Mouse (Mus musculus): ENCODE measurements around the gene Asb14. TPM values are rescaled to one million over a fixed set of nuclear protein-coding genes. Genes with fewer than 3 reads are reported as not detected.
A peak's percentile ranks its signal among the peaks of the same experiment; 100 is the strongest.
"Not testable (repeated sequence)": the region's sequence is repeated elsewhere in the genome, so short reads cannot be mapped to it uniquely, and the experiment has no call there.

Asb14 gene
- polyA plus RNA-seq, 1 experiment from 2014 or later: not detected

DNA sequence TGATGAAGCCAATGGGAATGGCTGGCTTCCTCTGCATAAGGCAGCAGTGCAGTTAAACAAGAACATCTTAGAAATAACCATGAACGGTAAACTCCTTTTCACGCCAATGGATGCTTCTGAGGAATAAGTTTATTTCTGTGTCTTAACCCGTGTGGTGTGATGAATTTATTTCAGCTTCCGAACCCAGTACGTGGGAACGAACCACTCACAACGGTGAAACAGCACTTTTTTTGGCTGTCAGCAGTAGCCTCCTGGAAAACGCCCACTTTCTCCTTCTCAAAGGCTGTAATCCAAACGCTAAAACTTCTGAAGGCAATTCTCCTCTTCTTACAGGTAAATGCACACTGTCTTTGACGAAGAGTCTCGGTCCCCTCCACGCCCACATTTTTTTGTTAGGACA lies 6.5 kb downstream of the Asb14 start:
- Histone ChIP-seq H3K4me1 (no peaks in the 10 kb centered on the region), H3K4me3 (no peak overlapping the region), H3K9me3 (replicated peaks) (no peaks in the 10 kb centered on the region), H3K4me2 (no peak overlapping the region), H3K36me3 (ENCODE audit: poor library complexity, severe bottlenecking) (no peaks in the 10 kb centered on the region), H3K27me3 (no peaks in the 10 kb centered on the region), H3K9ac (no peak overlapping the region), H3K27ac (no peak overlapping the region)
- ATAC-seq: no peak
- WGBS: 90% methylated on average over 12 of the region's 12 CpGs

DNA sequence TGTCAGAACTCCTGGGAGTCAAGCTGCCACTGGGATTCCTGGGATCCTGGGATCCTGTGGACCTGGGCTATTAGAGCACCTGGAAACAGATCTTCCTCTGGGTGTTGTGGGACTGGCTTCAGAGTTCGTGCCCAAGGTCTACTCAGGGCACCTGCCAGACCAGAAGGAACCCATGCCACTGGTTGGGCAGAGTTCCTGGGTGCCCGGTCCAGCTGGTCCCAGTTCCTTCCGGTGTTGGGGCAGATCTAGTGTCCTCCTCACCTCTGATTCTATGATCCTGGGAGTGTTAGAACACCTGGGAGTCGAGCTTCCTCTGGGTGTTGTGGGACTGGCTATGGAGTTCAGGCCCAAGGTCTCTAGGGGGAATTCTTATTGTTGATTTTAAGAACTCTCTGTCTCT lies 13.0 kb downstream of the Asb14 start:
- no peak for ATAC-seq
- Histone ChIP-seq H3K9me3 (replicated peaks) (no peaks in the 10 kb centered on the region), H3K36me3 (ENCODE audit: poor library complexity, severe bottlenecking) (no peaks in the 10 kb centered on the region), H3K9ac (no peak overlapping the region), H3K27ac (no peak overlapping the region), H3K4me2 (no peak overlapping the region), H3K4me3 (no peak overlapping the region), H3K27me3 (no peaks in the 10 kb centered on the region), H3K4me1 (no peaks in the 10 kb centered on the region)
- 83% methylated on average over 4 of the region's 4 CpGs for WGBS

DNA sequence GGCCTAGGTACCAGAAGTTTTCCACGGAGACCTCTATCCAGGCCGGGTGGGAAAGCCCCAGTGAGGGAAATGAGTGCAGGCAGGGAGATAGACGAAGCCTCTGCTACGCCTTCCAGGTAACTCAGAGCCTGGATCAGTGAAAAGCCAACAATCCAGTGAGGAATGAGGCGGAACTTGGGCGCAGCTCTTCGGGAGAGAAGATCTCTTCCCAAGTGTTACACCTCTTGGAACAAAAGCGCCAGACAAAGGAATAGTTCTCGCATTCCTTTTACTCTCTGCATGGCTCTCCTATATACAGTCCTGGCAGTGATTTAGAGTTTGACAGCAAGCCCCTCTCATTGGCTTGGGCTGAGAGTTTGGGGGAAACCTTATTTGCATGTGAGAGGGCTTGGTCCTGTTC lies 16.1 kb downstream of the Asb14 start:
- H3K4me3 ChIP-seq; H3K4me2 ChIP-seq; H3K4me1 ChIP-seq; H3K9me3 ChIP-seq (replicated peaks); H3K9ac ChIP-seq; H3K27ac ChIP-seq; H3K27me3 ChIP-seq; ATAC-seq; H3K36me3 ChIP-seq (ENCODE audit: poor library complexity, severe bottlenecking): not testable (repeated sequence)
- WGBS: 42% methylated on average over 9 of the region's 9 CpGs

DNA sequence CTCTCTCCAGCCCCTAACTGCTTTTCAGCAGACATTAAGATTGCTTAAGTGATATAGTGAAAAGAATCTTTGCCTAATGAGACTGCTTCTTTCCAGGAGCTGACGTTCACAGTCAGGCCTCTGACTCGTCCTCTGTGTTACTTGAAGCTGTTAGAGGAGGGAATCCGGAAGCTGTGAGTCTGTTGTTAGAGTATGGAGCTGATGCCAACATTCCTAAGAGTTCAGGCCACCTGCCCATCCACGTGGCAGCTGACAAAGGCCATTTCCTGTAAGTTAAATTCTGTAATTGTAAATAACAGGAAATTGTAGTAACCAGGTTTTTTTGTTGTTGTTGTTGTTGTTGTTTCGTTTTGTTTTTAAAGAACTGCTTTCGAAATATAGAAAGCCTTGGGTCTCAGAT lies 16.8 kb downstream of the Asb14 start:
- no peak overlapping the region for H3K27ac ChIP-seq
- H3K9me3 ChIP-seq (replicated peaks): no peaks in the 10 kb centered on the region
- no peak overlapping the region for H3K4me2 ChIP-seq
- no peaks in the 10 kb centered on the region for H3K36me3 ChIP-seq (ENCODE audit: poor library complexity, severe bottlenecking)
- no peak overlapping the region for H3K9ac ChIP-seq
- no peak overlapping the region for H3K4me3 ChIP-seq
- WGBS: 68% methylated on average over 6 of the region's 6 CpGs
- no peaks in the 10 kb centered on the region for H3K27me3 ChIP-seq
- no peak for ATAC-seq
- peaks cover 6% of the 10 kb centered on the region; the same call in 1 of the 2 replicates for H3K4me1 ChIP-seq

DNA sequence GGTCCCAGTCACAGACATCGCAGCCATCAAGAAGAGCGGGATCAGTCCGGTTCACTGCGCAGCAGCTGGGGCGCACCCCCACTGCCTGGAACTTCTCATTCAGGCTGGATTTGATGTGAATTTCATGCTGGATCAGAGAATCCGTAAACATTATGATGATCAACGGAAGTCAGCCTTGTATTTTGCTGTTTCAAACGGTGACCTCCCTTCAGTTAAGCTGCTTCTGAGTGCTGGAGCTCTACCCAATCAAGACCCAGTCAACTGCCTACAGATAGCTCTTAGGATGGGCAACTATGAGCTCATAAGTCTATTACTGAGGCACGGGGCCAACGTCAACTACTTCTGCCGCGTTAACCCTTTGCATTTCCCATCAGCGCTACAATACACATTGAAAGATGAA lies 17.5 kb downstream of the Asb14 start:
- Histone ChIP-seq H3K4me3 (no peak overlapping the region), H3K4me1 (peaks cover 6% of the 10 kb centered on the region; the same call in 1 of the 2 replicates), H3K4me2 (no peak overlapping the region), H3K27me3 (no peaks in the 10 kb centered on the region), H3K36me3 (ENCODE audit: poor library complexity, severe bottlenecking) (no peaks in the 10 kb centered on the region), H3K9ac (no peak overlapping the region), H3K27ac (no peak overlapping the region), H3K9me3 (replicated peaks) (no peaks in the 10 kb centered on the region)
- no peak for ATAC-seq
- 93% methylated on average over 13 of the region's 13 CpGs for WGBS

DNA sequence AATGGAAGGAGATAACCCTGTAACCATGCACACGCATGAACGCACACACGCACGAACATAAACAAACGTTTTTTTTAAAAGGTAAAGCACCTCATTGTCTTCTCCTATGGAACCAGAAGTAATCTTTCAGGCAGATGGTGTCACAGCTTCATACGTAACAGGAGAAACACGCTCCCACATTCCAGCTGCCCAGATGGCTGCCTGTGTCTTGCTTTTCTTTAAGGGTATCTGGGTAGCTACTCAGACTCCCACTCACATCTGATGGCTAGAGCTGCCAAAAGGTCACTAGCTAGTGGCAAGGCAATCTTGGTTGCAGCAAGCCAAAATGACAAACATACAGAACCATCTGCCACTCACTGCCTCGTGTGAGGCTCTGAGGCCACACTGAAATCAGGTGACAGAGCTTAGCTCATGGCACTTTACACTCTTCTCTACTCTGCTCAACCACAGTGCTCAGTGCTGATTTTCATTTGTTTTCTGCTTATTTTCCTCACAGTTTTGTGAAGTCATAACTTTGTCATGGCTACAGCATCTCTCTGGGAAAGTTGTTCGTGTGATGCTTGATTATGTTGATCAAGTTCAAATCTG lies 19.4 kb downstream of the Asb14 start:
- Histone ChIP-seq H3K36me3 (ENCODE audit: poor library complexity, severe bottlenecking) (peaks cover 5% of the 10 kb centered on the region; the same call in 1 of the 2 replicates), H3K4me1 (peaks cover 6% of the 10 kb centered on the region; the same call in 1 of the 2 replicates), H3K27ac (no peak overlapping the region; the same call in 1 of the 2 replicates), H3K4me2 (no peak overlapping the region), H3K27me3 (no peaks in the 10 kb centered on the region), H3K4me3 (no peak overlapping the region), H3K9ac (no peak overlapping the region), H3K9me3 (replicated peaks) (no peaks in the 10 kb centered on the region)
- ATAC-seq: peak; percentile 36; the same call in 1 of the 2 replicates
- 57% methylated on average over 9 of the region's 9 CpGs for WGBS

DNA sequence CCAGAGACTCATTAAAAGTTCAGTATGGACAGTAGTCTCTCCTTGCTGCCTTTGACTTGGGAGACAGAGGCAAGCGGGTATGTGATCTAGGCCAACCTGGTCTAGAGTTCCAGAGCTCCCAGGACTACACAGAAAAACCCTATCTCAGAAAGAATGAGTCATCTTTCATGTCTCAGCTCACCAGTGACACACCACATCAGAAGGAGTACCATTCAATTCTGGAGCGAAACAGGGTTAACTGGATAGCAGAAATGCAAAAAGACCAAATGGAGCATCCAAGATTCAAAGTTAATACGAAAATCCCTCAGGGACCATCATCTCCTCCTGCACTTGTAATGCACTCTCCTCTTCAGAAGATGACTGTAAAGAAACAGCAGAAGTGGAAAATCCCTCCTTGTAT lies 25.0 kb downstream of the Asb14 start:
- H3K27me3 ChIP-seq: no peaks in the 10 kb centered on the region
- no peak for ATAC-seq
- no peak overlapping the region for H3K9ac ChIP-seq
- H3K4me2 ChIP-seq: no peak overlapping the region
- H3K27ac ChIP-seq: no peak overlapping the region
- no peak overlapping the region for H3K4me3 ChIP-seq
- no peaks in the 10 kb centered on the region for H3K9me3 ChIP-seq (replicated peaks)
- H3K36me3 ChIP-seq (ENCODE audit: poor library complexity, severe bottlenecking): peaks cover 37% of the 10 kb centered on the region
- WGBS: 92% methylated on average over 3 of the region's 3 CpGs
- no peaks in the 10 kb centered on the region for H3K4me1 ChIP-seq

DNA sequence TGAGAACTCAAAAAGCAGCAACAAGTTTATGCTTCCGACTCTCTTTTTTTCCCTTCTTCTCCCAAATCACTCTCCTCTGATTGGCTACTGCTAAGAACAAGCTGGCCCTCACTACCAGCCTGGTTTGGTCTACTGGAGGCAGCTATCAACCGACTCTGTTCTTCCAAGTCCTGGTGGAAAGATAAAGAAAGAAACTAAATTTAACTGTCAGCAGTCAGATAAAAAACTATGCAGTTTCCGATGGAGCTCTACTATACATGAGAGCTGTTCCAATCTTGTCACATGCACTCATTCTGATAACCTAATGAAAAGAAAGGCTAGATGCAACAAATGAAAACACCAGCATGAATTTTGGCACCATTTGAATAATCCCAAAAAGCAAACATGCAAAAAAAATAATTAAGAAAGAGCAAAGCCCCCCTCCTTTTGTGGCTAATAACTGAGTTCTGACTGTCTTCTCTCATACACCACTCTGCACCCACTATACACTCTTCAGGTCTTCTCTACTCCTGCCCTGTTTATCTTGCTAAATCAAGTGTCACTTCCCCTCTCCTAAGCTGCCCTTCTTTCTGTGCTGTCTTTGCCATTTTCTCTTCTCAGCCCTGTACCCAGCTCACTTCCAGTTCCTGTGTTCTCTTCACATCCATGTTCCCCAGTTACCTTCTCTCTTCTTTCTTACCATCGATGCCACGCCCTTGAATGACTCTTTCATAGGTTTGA lies 29.5 kb downstream of the Asb14 start:
- no peaks in the 10 kb centered on the region for H3K9me3 ChIP-seq (replicated peaks)
- WGBS: 94% methylated on average over 5 of the region's 5 CpGs
- no peak for ATAC-seq
- H3K4me2 ChIP-seq: no peak overlapping the region
- no peaks in the 10 kb centered on the region for H3K27me3 ChIP-seq
- no peak overlapping the region for H3K4me3 ChIP-seq
- peaks cover 64% of the 10 kb centered on the region for H3K36me3 ChIP-seq (ENCODE audit: poor library complexity, severe bottlenecking)
- H3K4me1 ChIP-seq: no peaks in the 10 kb centered on the region
- no peak overlapping the region for H3K27ac ChIP-seq
- no peak overlapping the region for H3K9ac ChIP-seq

DNA sequence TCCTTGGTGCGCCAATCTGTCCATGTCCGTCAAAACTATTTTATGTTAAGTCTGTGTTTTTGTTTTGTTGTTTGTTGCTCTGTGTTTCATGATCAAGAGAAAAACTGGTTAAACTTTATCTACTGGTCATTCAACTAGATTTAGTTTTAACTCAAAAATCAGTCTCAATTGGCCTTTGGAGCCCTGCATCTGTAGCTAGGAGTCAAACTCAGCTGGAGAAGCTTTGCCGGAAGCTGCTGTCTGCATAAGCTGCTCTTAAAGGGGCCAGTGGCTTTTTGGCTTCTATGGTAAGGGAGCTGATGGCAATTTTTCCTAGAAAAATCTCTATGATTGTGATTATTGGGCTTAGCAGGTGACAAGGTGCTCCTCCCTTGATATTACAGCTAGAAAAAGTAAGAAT lies 40.5 kb downstream of the Asb14 start:
- Histone ChIP-seq H3K27me3 (no peaks in the 10 kb centered on the region), H3K9ac (no peak overlapping the region), H3K4me3 (no peak overlapping the region), H3K9me3 (replicated peaks) (no peaks in the 10 kb centered on the region), H3K36me3 (ENCODE audit: poor library complexity, severe bottlenecking) (peaks cover 30% of the 10 kb centered on the region), H3K4me2 (no peak overlapping the region), H3K4me1 (no peaks in the 10 kb centered on the region), H3K27ac (no peak overlapping the region)
- ATAC-seq: no peak
- 86% methylated on average over 3 of the region's 3 CpGs for WGBS

DNA sequence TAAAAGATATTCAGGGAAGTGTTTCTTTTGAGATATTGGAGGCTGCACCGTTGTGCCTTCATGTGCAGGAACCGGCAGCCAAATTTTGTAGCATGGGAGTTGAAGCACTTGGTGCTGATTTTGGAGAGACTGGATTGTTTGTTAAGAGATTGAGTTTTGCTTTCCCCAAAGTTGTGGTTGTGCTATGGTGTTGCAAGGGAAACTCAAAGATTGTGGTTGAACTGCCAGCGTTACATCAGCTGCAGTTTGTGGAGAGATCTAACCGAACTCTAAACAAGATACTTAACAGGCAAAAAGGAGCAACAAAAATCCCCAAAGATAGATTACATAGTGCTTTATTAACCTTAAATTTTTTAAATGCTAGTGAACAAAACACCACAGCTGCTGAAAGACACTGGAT lies 41.2 kb downstream of the Asb14 start:
- no peak for ATAC-seq
- 93% methylated on average over 4 of the region's 4 CpGs for WGBS
- Histone ChIP-seq H3K4me1 (no peaks in the 10 kb centered on the region), H3K36me3 (ENCODE audit: poor library complexity, severe bottlenecking) (peaks cover 35% of the 10 kb centered on the region), H3K4me2 (no peak overlapping the region), H3K27ac (no peak overlapping the region), H3K27me3 (no peaks in the 10 kb centered on the region), H3K9me3 (replicated peaks) (no peaks in the 10 kb centered on the region), H3K4me3 (no peak overlapping the region), H3K9ac (no peak overlapping the region)

DNA sequence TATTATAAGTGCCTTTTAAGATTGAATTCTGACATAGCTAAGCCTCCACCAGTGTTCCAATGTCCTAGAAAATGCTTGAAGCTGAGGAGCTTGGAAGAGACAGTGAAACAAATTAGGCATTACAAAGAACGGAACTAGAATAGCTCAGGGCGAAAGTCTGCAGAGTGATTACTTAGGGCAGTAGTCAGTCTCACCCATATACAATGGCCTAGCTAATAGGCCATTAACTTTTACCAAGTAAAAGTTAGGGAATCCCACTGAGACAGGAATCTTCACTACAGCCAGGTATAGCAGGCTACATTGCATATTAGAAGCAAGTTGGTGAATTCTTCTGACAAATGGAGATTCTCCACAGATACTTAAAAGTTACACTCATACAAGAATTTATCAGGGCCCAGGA lies 61.8 kb downstream of the Asb14 start:
- not testable (repeated sequence) for H3K9me3 ChIP-seq (replicated peaks); H3K4me3 ChIP-seq; H3K4me1 ChIP-seq; ATAC-seq; H3K9ac ChIP-seq; H3K27ac ChIP-seq; H3K4me2 ChIP-seq; H3K27me3 ChIP-seq
- WGBS: 73% methylated on average over 2 of the region's 2 CpGs
- H3K36me3 ChIP-seq (ENCODE audit: poor library complexity, severe bottlenecking): peaks cover 28% of the 10 kb centered on the region; the same call in 1 of the 2 replicates

DNA sequence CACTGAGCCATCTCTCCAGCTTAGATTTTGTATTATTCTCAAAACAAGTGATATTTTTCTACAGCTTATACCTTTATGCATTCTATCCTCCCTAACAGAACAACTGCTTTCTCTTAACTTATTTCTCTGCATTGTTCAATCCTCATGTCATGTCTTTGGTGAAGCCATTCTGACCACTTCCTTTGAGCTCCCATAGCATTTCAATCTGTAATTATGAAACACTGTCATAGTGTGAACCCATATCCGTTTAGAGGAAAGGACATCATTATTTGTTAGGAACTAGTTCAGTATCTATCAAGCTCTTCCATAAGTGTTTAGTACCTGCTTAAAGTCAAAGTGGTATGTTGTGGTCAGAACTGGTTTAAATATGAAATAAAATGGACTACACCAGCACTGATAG lies 66.2 kb downstream of the Asb14 start:
- Histone ChIP-seq H3K9ac (no peak overlapping the region), H3K27me3 (no peaks in the 10 kb centered on the region), H3K4me3 (no peak overlapping the region), H3K27ac (no peak overlapping the region), H3K4me2 (no peak overlapping the region), H3K4me1 (no peaks in the 10 kb centered on the region), H3K9me3 (replicated peaks) (no peaks in the 10 kb centered on the region), H3K36me3 (ENCODE audit: poor library complexity, severe bottlenecking) (peaks cover 24% of the 10 kb centered on the region; the same call in 1 of the 2 replicates)
- WGBS: 86% methylated on average over 1 of the region's 1 CpGs
- ATAC-seq: no peak

All from forebrain, embryonic 13.5 days (tissue).